In genomic region chr10:81570831-81571500, GRCm38 (mm10) we compare ENCODE assay signal across 8 mouse cellular contexts. TPM values are rescaled to one million over a fixed set of nuclear protein-coding genes. Genes with fewer than 3 reads are reported as not detected.
DNase-seq lines count a peak whose midpoint lies in the region; ATAC-seq lines count a peak whose summit lies in the region.

No protein-coding gene starts in this region.

- H3K9me3 ChIP-seq in hindbrain, embryonic 13.5 days: no peaks in the 10 kb centered on the region

- peak overlapping the region; percentile 88 for H3K27ac ChIP-seq in hindbrain, embryonic 13.5 days

- H3K4me3 ChIP-seq in hindbrain, embryonic 13.5 days: peak overlapping the region; percentile 40

- DNase-seq in R1 (ENCODE audit: low read depth, low spot score): peak; percentile 90
- peak; percentile 97 to 99 for DNase-seq in cerebellum, postnatal 14 days
- DNase-seq in frontal cortex, postnatal 14 days (ENCODE audit: low spot score in 2 of 2): peak; percentile 89 to 93
- peak; percentile 90 to 96 for DNase-seq in layer of hippocampus, postnatal 14 days (ENCODE audit: low spot score in 2 of 2)
- DNase-seq in lung, postnatal 10 days: peak; percentile 97
- peak; percentile 90 for DNase-seq in ovary, postnatal 14 days (ENCODE audit: low spot score)
- DNase-seq in thymus, postnatal 10 days (ENCODE audit: low spot score in 2 of 2): peak; percentile 83 to 85

- peaks cover 66% of the 10 kb centered on the region for H3K27me3 ChIP-seq in hindbrain, embryonic 13.5 days

- under 1% methylated on average over 34 of the region's 34 CpGs for WGBS in hindbrain, embryonic 13.5 days

- peak overlapping the region; percentile 72 for H3K4me2 ChIP-seq in hindbrain, embryonic 13.5 days

- H3K4me1 ChIP-seq in hindbrain, embryonic 13.5 days (replicated peaks): peaks cover 67% of the 10 kb centered on the region

- peaks cover 12% of the 10 kb centered on the region for H3K36me3 ChIP-seq in hindbrain, embryonic 13.5 days

- ATAC-seq in hindbrain, embryonic 13.5 days (ENCODE audit: low FRiP score): peak; percentile 57

- H3K9ac ChIP-seq in hindbrain, embryonic 13.5 days: no peak overlapping the region

RNA-seq across cellular contexts. Expression of gene Tle2, which starts 3.4 kb away (rescaled TPM):
- 27.7 and 28.9 TPM in 2 replicates for polyA plus RNA-seq in hindbrain, embryonic 13.5 days (2015; fragmentation: Nextera tagmentation; extraction: Ambion mirVana)
- total RNA-seq in layer of hippocampus, postnatal 14 days (2021): 10 to 100 TPM; 23.3 to 25.9 TPM

RNA-seq across cellular contexts. Expression of gene Aes, which starts 11.7 kb away (rescaled TPM):
- polyA plus RNA-seq in hindbrain, embryonic 13.5 days (2015; fragmentation: Nextera tagmentation; extraction: Ambion mirVana): 545 and 558 TPM in 2 replicates
- 100 to 1,000 TPM; 639 to 673 TPM for total RNA-seq in layer of hippocampus, postnatal 14 days (2021)

RNA-seq across cellular contexts. Expression of gene Gna11, which starts 26.0 kb away (rescaled TPM):
- 79.8 and 82.4 TPM in 2 replicates for polyA plus RNA-seq in hindbrain, embryonic 13.5 days (2015; fragmentation: Nextera tagmentation; extraction: Ambion mirVana)
- total RNA-seq in layer of hippocampus, postnatal 14 days (2021): 100 to 1,000 TPM; 120 to 121 TPM

RNA-seq across cellular contexts. Expression of gene Tle6, which starts 29.9 kb away (rescaled TPM):
- 3.0 and 4.2 TPM in 2 replicates for polyA plus RNA-seq in hindbrain, embryonic 13.5 days (2015; fragmentation: Nextera tagmentation; extraction: Ambion mirVana)
- total RNA-seq in layer of hippocampus, postnatal 14 days (2021): 1 to 10 TPM; 2.0 to 3.5 TPM

RNA-seq across cellular contexts. Expression of gene BC025920, which starts 35.1 kb away (rescaled TPM):
- polyA plus RNA-seq in hindbrain, embryonic 13.5 days (2015; fragmentation: Nextera tagmentation; extraction: Ambion mirVana): 1.8 and 2.7 TPM in 2 replicates
- total RNA-seq in layer of hippocampus, postnatal 14 days (2021): 1 to 10 TPM; 2.6 to 2.8 TPM

Comparison
In these comparisons a context has a peak if more than half of its experiments do, and no peak if none do; other contexts are left out.
1. Peak in every context shown above with its lines: DNase-seq, ATAC-seq, H3K4me3 ChIP-seq and H3K27ac ChIP-seq.